Mouse (Mus musculus) CH12F3 (cell line): ENCODE results near the gene Creg2.

Experiments
- in situ Hi-C: fragments of 300-500 bp; cut with MboI; formaldehyde crosslinking; loops from 2 replicates; pipeline ENCODE4 v1.14.3; 2020; ENCODE audit warnings: low sequenced_read_pairs

Gene Creg2

DNA sequence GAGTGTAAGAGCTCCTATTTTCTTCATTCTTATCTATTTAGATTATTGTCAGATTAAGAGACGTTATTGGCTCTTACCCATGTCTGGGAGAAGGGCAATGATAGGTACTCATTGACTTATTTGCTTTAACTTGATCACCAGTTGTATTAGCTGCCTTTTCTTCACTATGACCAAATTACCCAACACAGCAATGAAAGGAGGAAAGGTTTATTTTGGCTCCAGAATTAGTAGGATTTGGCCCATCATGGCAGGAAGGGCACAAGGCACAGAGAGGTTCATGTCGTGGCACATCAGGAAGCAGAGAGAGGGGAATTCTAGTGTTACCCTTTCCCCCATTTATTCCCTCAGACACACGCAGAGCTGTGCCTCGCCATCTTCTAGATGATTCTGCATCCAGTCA, 1.8 kb upstream of the Creg2 start:
- in situ Hi-C loops, result no loop called here

DNA sequence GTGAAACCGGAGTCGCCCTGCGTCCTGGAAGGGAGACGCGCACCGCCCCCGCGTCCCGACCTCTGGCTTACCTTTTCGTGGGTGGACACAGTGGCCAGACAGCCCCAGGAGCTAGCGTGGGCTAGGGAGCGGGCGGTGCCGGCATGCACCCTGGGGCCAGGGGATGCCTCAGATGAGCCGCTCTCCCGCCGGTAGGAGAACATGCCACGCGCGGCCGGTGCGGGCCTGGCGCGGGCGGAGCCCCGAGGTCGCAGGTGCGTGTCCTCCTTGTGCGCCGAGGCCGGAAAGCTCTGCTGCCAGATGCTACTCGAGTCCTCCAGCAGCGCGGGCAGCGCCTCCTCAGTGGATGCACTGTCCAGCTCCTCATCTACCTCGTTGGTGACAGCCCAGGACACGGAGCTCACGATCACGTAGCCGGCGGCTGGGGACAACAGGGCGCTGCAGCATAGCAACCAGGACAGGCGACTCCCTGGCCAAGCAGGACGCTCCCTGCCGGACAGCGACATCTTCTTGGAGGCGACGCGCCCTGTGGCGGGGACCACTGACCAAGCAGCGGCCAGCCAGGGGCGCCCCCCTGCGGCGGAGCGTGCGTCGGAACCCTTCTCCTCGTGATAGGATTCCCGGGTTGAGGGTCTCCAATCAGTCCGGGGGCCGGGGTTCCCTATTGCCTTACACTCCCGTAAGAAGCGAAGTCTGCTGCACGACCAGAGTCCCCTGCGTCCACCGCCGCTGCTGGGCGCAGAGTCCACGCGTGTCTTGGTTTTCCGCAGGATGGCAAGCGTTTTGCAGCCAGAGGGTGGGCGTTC, 636 bp downstream of the Creg2 start:
- in situ Hi-C loops, result no loop called here

DNA sequence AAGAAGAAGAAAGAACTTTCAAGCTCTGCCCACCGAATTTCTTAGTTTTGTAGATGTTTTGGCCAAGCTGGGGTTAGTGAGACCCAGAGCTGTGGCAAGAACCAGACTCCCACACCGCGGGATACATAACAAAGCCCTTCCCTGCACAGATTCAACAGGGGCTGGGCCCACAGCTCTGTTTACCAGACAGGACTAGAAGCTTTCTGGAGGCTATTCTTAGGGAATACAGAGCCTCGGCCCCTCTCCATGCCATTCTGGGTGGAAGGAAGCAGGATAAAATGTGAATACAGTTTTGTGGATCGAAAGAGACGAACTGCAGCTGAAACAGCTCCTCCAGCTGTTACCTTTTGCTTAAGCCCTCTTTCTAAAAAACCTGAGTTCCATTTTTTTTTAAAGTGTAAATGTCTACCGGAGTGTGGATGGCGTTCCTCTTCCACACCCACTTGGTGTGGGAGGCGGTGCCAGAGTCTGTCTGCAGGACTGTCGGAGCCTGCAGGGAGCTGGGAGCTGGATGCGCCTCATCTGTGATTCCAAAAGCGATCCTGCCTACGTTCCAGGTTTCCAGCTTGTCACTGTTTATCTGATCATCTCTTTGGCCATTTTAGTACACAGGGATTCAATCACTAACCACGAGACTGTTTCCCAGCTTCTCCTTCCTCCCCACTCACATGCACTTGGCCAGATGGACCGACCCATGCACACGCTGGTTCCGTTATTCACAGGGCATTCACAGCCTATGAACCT, 1.4 kb downstream of the Creg2 start:
- in situ Hi-C loops, result no loop called here

DNA sequence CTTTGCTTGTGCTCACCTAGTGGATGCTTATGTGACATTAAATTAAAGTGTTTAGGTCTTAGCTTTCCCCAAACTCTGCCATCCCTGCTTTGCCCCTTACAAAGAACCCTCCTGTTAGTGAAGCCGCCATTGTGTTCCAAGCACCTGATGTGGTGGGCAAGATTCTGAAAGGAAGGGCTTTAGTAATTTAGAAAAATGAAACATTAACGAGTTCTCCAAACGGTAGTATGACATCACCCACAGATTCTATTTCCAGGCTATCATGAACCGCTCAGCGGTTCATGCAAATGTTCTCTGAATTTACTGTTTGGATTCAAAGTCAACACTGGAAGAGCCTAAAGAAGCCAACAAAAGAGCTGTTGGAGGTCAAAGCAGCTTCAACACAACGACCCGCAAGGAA, 2.7 kb downstream of the Creg2 start:
- in situ Hi-C loops, result no loop called here

DNA sequence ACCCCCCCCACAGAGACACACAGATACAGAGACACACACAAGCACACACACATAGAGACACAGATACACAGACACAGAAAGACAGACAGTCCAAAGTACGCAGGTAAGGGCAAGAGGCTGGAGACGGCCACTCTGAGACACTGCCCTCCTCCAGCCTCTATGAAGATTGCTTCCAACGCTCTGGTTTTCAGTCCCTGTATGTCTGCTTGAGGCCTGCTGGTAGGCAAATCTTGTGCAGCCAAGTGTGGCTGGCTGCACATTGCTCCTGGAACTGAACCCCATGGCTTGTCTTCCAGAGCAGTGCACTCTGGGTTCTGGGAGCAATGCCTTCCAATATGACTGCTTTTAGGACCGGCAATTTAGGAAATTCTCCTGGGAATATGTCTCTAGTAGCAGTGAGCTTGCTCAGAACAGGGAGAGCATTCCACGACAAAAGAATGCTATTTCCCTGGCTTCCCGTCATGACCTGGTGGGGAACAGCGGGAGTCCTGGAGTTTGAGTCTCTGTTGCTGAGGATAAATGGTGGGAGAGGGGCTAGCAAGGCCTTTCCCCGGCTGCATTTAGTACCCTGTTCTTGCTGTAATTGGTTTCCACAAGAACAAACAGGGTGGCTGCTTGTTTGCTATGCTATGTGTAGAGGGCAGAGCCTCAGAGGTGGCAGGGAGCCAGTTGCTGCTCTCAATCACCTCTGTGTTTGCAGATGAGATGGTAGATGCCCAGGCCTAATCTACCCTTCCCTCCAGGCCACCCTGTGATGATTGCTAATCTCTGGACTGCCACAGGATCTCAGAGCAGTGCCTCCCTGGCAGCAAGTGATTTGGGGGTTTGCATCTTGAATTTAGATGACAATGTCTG, 5.1 kb downstream of the Creg2 start:
- in situ Hi-C loops, result no loop called here

DNA sequence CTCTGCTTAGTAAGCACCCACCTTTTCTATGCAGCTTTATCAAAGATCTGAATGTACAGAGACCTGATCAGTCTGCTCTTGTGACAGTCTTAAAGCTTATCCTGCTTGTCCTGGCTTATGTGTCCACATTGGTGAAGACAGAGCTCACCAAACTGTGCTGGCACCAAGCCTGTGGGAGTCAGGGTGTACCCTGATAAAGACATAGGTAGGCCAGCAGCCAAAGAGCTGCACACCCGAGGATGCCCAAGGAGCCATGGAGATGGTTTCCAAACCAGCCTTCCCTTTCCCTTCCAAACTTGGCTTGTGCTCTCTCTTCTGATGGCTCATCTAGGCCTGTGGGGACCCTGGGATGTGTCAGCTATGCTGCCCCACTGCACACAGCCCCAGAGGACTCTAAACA, 6.9 kb downstream of the Creg2 start:
- in situ Hi-C loops, result no loop called here

DNA sequence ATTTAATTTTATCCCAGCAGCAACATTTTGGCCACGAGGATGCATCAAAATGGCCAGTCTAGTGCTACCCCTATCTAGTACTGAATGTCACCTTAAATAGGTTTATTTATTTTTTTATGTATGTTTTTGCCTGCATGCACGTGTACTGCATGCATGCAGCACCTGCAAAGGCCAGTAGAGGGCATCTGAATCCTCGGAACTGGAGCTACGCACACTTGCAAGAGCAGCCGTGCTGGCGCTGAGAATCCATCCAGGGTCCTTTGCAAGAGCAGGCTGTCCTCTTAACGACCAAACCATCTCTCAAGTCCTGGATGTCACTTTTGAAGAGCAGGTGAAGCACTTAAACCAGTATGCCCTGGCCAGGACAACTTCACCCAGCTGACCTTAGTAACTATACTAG, 9.6 kb downstream of the Creg2 start:
- in situ Hi-C loops, result no loop called here

DNA sequence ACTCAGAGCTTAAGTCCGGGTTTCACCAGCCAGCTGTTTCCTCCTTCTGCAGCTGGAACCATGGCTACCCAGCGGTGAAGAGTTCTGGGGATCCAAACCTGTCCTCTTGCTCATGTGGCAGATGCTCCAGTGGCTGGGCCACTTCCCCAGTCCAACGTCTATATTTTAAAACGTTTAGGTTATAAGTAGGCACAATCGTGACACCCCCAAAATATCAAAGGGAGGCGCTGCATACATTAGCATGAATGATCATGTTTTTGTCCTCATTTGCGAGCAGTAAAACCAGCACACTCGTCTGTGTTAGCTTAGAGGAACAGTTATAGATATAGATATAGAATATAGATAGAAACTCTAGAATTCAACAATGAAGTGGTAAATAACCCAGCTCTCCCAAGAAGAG, 14.1 kb downstream of the Creg2 start:
- in situ Hi-C loops, result no loop called here

DNA sequence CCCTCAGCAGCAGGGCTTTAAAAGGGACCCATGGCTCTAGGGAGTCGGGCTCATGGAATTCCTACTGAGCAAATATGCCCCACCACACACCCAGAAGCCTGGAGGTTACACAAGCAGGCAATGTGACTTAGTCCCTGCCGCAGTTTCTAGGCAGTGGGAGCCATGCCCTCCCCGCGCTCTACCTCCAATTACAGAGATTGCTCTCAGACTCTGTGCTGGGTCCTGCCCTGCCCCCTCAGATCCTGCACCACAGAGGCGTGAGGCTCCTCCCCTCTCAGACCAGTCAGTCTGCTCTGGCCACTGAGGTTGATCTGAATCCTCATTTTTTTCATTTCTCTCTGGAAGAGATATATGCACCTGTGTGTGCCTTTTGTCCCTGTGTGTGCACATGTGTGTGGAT, 14.6 kb downstream of the Creg2 start:
- in situ Hi-C loops, result no loop called here

DNA sequence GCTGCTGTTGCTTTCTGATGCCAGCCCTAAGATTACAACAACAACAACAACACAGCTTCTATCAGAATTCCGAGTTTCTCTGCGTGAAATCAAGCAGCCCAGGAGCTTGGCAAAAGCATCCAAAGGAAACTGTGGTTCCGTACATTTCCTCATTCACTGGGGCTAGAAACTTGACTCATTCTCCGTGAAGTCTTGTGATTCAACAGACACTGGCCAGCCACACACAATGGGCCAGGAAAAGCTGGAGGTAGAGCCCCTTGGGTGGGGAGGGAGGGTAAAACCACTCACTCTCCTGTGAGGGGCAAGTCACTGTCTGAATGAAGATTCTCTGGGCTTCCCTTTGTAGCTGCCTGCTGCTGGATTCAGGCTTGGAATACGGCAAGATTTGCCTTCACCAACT, 15.1 kb downstream of the Creg2 start:
- in situ Hi-C loops, result no loop called here

DNA sequence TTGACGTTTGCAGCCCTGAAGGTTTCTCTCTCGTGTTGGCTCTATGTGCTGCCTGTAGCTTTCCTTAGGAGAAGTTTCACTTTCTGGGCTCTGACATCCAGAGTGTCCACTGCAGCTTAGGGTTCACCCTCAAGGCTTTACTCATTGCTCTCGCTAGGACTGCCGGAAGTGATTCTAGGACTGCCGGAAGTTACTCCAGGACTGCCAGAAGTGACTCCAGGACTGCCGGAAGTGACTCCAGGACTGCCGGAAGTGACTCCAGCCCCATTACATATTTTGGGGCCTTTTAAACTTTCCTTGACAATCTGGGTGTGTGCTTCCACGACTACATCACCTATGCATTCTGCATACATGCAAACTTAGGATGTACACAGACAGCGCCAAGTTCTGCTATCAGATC, 22.7 kb downstream of the Creg2 start:
- in situ Hi-C loops, result no loop called here

DNA sequence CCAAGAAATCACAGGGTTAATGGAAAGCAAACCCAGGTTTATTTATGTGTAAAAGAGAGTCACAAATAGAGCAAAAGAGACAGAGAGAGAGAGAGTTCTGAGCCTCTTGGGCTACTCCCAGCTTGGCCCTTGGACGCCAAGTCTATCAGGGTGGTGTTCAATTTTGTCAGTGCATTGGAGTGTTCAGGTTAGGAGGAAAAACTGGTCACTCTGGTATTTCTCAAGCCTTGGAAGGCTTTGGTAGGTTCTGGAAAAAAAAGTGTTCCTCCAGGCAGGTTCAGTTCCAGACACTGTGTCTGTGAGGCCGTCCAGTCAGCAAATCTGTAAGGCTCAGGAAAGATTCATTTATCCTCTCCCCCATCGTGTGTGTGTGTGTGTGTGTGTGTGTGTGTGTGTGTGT, 25.8 kb downstream of the Creg2 start:
- in situ Hi-C loops, result no loop called here

DNA sequence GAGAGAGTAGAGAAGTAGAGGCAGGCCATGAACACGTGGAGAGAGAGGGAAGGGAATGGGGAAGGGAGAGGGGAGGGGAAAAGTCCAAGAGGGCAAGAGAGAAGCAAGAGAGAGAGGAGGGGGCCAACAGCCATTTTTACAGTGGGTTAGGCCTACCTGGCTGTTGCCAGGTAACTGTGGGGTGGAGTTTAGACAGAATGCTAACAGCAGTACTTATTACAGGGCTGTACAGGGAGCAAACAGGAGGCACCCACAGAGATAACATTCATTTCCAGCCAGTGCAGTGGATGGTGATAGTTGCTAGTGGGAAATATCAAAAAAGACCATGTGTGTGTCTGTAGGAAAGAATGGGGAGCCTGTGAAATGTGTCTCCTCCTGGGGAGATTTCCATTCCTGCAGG, 27.5 kb downstream of the Creg2 start:
- in situ Hi-C loops, result no loop called here

DNA sequence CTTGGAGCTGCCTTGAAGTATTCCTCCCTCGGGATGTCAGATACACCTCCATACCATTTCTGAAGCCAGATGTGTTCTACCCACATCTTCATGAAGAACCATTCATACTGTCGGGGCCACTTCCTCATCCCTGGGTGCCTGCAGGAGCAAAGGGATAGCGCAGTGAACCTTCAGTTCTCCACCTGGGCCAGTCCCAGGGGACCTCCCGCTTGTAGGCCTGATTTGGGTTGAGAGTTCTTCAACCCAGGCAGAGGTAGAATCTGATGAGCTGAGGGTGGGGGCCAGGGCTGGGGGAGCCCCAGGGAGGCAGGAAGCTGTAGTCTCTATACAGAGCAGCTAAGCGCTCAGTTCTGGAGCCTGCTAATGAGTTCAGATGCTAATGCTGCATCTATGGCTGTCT, 28.2 kb downstream of the Creg2 start:
- in situ Hi-C loops, result no loop called here

DNA sequence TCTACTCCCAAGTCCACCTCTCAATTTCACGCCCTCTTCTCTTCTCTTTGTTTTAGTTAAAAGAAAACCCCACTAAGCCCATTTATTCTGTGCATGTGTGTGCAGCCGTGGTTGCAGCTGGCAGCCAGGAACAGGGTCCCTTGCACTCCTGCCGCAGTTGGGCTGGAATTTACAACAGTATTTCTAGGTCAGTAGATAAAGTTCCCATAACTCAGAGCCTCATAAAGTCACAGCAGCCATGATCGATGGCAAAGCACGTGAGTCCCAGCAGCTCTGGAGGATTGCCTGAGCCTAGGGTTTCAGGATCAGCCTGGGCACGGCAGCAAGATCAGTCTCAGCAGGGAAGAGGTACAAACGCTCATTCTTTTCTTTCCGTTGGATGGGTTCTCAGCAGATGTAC, 32.8 kb downstream of the Creg2 start:
- in situ Hi-C loops, result no loop called here

DNA sequence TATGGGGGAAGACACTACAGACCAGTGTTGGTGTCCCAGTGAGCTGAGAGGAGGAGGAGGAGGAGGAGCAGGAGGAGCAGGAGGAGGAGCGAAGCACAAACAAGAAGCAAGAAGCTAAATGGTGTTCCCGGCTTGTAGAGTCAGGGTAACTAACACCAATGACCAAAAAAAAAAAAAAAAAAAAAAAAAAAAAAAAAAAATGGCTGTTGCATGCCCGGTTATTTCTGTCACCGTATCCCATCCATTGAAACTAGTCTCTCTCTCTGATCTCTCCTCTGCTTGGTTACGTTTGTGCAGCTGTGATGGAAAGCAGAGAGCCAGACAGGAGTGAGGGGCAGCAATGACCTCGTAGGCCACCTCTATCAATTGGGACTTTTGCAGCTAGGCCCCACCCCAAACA, 35.7 kb downstream of the Creg2 start:
- in situ Hi-C loops, result no loop called here

DNA sequence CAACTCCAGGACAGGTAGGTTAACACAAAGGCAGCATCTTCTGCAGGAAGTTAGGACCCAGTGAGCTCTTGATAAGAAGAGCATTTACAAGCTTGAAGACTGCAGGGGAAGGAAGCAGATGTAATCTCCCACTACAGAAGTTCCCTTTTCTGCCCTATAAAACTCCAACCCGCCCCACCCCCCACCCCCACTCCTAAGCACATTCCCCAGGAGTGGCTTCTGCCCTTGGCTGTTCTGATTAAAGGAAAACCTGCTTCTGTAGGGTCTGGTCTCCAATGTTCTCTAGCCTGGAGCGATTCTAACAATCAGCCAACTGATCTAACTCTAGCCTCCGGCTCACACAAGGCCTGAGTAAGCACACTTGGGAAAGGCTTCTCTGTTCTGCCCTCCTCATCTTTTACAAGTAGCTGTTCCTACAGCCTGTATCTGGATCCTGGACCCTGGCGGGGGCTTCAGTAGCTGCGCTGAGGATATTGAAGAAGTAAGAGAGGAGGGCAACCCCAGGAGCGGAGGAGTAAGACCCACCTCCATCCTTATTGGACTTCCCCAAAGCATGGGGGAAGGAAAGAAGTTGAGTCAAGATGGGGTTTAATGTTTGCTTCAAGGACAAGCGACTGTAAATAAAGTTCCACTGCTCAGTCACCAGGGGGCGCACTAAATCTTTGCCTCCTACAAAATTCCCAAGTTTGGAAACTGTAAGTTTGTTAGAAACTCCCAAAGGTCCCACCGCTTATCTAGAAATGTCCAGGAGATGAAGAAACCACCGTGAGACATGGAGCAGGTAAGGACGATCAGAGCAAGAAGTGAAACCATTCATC, 36.6 kb downstream of the Creg2 start:
- in situ Hi-C loops, result no loop called here

DNA sequence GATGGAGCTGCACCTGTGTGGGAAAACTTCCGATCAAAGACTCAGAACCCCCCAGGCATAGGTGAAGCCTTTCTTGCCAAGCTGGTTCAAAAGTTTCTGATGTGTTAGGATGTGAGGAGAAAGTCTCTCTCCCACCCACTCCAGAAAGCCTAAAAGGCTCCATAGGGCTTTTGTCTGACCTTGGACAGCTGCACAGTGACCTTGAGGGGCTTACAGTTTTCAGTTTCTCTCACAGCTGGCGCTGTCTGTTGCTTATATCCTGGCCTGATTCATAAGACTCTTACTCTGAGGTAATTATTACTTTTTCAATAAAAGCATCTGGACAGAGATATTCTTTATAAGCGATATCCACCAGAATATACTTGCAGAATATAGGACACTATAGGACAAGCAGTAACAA, 38.2 kb downstream of the Creg2 start:
- in situ Hi-C loops, result no loop called here

DNA sequence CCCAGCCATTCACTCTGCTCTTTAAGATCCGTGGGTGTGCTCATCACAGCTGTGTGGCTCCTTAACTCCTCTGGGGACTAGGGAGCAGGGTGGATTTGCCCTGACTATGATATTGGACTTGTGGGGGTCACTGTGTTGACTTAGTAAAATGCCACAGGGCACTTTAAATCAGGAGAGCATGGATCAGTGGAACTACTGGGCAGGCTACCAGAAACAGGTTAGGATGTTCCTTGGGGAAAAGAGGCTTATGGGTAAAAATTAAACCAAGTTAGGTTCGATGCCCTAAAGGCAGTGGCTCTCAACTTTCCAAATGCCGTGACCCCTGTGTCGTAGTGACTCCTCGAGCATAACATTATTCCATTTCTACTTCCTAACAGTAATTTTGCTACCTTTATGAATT, 38.8 kb downstream of the Creg2 start:
- in situ Hi-C loops, result no loop called here

DNA sequence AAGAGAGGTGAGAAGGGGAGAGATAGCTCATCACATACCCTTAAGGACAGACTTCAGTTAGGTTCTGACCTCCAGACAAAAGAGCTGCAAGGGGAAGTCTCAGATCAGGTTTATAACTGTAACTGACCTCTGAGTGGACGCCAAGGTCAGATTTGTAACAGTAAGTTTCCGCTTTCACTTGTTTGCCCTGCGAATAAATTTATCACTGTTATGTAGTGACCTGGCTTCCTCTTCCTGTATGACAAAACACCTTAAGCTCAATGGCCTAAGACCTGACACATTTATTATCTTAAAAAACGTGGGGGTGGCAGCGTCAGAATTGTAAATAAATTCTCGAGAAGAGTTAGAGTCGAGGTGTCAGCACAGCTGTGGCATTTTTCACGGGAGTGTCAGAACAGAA, 42.7 kb downstream of the Creg2 start:
- in situ Hi-C loops, result no loop called here

DNA sequence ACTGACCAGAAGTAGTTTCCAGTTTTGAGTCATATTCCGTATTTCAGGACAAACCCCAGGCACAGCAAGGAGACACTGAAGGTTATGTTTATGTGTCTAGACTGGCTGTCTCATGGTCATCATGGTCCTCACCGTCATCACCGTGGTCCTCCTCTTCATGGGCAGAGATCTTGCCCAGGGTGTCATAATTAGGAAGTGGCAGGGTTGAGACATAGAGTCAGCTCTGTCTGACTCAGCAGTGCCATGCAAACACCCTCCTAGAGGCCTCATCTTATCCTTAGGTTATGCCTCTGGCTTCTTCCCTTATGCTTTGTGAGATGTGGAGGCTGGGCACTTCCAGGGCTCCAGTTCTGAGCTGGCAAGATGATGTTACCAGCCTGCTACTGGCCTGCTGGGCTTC, 48.8 kb downstream of the Creg2 start:
- in situ Hi-C loops, result no loop called here
